In the genomic region with DNA sequence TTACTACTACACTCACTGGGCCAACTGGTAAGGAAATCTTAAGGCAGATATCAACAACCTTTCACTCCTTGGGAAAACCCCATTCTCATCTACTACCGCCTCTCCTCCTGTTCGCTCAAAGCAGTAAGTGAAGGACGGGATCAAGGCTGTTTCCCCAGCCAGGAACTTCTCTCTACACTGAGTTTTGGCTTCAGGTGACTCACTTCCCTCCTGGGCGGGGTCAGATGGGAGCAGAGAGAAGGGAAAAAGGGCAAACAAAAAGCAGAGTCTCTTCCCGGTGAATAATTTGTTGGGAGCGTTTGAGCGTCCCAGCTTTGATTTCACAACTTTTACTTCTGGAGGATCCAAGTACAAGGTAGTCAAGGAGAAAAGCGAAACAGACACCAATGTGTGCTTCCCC, we compare ENCODE assay signal across 15 mouse cellular contexts.
"Had no signal": no experiment of that assay in that cellular context is flagged by ENCODE, and none has a peak within 500 bp of the region (broad histone marks: within the 10 kb centered on the region; RNA-seq: fewer than 3 reads in every experiment).

No protein-coding gene starts in this region.

- H3K4me3 ChIP-seq: limb, embryonic 13.5 days; midbrain, embryonic 13.5 days; myocyte; neural tube, embryonic 12.5 days; stomach, embryonic 15.5 days had no signal

- H3K4me1 ChIP-seq: midbrain, embryonic 13.5 days; neural tube, embryonic 12.5 days; stomach, embryonic 15.5 days had no signal

- H3K27ac ChIP-seq: limb, embryonic 13.5 days; liver, embryonic 14.5 days; midbrain, embryonic 13.5 days; neural tube, embryonic 12.5 days; stomach, embryonic 15.5 days had no signal

- H3K4me2 ChIP-seq: limb, embryonic 13.5 days; midbrain, embryonic 13.5 days; neural tube, embryonic 12.5 days; stomach, embryonic 15.5 days had no signal

- DNase-seq: kidney, adult 11 months; kidney, postnatal 25 days; layer of hippocampus, postnatal 36 days; left cerebral cortex, postnatal 4 days; lung, adult 18-20 months; retina, postnatal 1 day; right cerebral cortex, postnatal 4 days; spleen, adult 18-20 months; thymus, postnatal 4 days had no signal

- H3K9me3 ChIP-seq: limb, embryonic 13.5 days; midbrain, embryonic 13.5 days; neural tube, embryonic 12.5 days; stomach, embryonic 15.5 days had no signal

- H3K27me3 ChIP-seq: limb, embryonic 13.5 days; midbrain, embryonic 13.5 days; neural tube, embryonic 12.5 days; stomach, embryonic 15.5 days had no signal

- H3K9ac ChIP-seq: limb, embryonic 13.5 days; liver, embryonic 14.5 days; midbrain, embryonic 13.5 days; neural tube, embryonic 12.5 days; stomach, embryonic 15.5 days had no signal

- ATAC-seq: midbrain, embryonic 13.5 days had no signal
